Mouse (Mus musculus) lung, postnatal 0 days (tissue): Measurements from ENCODE around the gene Fibin.

ENCODE experiments used
- CTCF ChIP-seq: IDR thresholded peaks from 2 replicates; pipeline ENCODE4 v1.5.1; 2016; ENCODE audit warnings: antibody characterized with exemption, mild to moderate bottlenecking
- EP300 ChIP-seq: IDR thresholded peaks from 2 replicates; pipeline ENCODE4 v1.6.1; 2016; ENCODE audit warnings: antibody characterized with exemption, mild to moderate bottlenecking, control low read depth

DNA sequence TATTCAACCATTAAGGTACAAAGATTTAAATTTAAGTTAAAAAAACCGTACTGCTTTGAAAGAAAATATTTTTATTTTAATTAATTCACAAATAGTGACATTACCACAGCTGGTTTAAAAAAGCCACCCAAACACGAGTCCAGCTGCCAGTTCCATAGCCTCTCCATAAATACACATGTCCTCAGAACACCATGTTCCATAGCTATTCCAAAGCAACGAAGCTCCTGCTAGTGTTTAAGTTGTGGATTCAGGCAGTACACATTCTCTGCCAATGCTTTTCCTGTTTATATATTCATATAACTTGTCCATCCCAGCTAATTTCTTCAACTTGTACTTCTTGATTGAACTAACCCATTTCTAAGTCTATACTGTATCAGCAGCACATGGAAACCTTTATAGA is 872 bp upstream of the Fibin start:
- TF ChIP-seq EP300 (peak; percentile 67), CTCF (no peak)
